Mouse (Mus musculus) urinary bladder, postnatal 10 days (tissue): Measurements from ENCODE around the gene Anxa3.

Source experiments
- DNase-seq: peaks from one replicate; pipeline ENCODE4 v3.0.0; 2022; ENCODE audit warnings: low spot score

The Anxa3 gene

DNA sequence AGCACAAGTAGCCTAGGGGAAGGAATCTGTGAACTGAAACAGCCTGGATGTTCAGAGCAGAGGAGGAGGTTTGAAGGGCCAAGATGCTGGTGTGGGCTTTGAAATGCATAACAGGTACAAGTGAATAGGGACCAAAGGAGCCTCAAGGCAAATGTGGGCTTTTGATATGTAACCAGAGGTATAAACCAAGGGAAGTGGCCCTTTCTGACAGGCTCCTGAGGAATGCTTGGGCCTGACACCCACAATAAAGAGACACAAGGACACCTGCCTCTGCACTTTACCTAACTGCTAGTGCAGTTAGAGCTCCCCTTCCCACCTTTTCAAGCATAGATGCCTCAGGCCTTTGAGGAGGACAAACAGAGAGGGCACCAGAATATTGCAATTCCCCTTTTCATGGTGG, 54.8 kb downstream of the Anxa3 start:
- DNase-seq, result no peak

DNA sequence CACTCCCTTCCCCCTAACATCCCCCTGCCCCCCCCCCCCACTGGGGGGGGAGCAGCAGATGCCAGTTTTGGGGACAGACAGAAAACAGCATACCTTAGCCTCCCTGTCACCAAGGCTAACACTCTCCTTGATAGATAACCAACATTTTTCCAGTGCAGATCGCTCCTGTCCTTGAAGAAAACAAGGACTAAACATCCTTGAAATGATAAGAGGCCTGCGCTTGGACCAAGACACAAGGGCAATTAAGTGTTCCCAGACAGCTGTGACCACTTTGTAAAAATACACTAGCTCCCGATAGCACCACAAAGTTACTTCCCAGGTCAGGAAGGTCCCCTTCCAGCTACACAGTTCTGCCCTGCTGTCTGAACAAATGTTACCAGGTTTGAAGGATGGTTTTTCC, 55.2 kb downstream of the Anxa3 start:
- DNase-seq, result no peak

DNA sequence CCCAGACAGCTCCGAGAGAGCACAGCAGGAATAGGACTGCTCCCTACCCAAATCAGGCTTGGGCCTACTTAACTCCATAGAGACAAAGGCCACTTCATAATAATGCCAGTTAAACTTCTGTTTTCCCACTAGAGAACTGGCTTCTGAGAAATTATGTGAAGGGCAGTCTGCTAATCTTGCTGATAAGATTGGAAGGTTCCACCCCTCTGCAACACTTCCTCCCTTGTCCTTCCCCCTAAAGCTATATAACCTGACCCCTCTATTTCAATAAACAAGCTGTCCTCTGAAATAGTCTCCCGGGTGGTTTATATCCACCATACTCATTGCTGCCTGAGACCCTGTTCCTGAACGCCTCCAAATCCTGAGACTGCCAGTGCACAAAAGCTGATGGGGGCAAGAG, 56.1 kb downstream of the Anxa3 start:
- no peak for DNase-seq

DNA sequence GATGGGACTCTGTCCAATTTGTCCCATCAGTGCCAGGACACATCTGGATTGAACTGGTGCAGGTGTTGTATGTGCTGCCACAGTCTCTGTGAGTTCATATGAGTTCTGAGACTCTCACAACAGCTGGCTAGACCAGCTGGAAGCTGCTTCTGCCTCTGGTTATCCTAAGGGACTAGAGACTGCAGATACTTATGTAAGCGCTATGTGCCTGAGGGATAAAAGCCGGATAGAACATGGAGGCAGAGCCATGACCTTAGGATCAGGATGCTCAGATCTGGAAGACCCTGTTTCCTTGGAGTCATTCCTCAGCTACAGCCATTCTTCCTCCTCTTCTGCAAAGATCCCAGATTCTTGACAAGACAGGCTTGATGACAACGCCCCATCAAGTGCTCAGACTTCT, 60.3 kb downstream of the Anxa3 start:
- DNase-seq, result no peak

DNA sequence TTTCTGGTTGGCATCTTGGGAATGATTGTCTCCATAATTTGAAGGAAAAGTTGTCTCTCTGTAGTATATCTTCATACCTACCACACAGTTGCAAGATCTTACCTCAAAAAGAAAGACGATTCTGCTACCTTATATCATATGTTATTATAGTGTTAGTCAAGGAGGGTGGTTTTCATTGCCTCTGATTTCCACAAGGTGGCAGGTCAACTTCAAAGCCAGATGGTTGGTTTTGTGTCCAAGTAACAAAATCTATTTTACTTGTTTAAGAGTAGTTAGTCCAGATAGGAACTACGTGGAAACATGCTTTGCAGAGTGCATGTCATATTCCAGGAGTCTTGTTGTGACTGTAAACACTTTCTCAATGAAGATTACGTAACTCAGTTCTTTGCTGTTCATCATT, 61.2 kb downstream of the Anxa3 start:
- no peak for DNase-seq

DNA sequence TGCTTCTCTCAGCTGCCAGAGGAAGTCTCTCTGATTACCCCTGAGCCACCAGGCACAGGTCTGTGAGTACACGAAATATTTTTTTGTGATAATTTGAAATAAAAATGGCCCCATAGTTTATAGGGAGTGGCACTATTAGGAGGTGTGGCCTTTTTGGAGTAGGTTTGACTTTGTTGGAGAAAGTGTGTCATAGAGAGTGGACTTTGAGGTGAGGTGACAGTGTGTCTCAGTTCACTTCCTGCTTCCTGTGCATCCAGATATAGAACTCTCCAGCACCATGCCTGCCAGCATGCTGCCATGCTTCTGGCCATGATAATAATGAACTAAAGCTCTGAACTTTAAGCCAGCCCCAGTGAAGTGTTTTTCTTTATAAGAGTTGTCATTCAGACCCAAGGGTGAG, 66.8 kb downstream of the Anxa3 start:
- DNase-seq, result no peak

DNA sequence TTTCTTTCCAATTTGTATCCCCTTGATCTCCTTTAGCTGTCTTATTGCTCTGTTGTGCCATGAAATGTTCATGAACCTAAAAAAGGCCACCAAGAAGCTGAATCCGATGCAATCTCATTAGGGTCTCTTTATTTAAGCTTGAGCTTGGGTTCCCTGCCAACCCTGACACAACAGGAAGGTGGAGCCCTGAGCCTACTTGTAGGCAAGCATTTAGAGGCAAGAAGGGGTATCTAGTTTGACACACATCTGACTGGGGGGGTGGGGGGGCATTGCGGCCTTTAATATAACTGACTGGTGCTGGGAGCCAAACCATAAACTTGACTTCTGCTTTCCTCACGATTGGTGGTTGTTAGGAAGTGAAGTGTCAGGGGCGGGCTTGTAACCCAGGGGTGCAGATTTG, 74.0 kb downstream of the Anxa3 start:
- no peak for DNase-seq

DNA sequence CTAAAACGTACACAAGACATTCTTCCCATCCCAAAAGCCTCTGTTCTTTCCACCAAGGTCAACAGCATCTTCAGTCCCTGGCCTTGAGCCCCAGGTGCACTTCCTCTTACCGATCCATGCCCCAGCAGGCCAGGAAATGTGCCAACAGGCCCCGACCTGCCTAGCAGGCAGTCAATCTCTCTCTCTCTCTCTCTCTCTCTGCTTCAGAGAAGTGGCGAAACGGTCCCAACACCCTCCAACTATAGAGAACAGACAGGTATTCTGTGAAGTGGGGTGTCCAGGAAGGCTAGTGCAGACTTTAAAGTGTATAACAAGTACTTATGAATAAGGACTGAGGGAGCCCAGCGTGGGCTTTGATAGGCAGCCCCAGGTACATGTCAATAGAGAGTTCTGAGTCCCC, 75.8 kb downstream of the Anxa3 start:
- peak; percentile 16 for DNase-seq

DNA sequence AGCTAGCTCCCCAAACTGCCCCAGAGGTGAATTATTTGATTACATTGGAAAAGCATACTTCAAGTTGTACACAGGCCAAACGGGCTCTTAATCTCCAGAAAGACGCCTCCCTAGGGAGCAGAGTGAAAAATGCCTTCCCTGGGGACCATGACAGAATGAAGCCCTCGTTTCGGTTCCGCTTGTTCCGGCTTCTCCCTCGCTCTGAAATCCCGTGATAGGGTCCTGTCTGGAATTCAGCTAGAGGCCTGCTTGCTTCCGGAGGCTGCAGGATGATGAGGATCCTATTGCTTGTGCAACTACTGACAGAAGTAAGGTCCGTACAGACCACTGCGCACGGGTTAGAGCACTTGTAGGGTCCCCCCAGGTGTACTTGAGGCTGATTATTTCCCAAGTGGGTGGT, 77.9 kb downstream of the Anxa3 start:
- DNase-seq, result no peak

DNA sequence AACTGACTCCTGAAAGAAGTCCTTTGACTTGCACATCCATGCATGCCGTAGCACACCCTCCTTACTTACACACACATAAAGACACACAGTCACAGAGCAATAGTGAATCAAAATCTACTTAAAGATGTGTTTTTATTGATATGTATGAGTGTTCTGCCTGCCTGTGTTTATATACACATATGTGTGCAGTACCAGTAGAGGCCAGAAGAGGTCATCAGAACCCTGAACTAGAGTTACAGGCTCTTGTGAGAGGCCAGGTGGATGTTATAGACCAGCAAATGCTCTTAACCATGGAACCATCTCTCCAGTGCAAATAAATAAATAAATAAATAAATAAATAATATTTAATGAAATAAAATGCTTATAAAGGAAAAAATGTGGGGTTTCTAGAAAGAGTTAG, 85.0 kb downstream of the Anxa3 start:
- no peak for DNase-seq

DNA sequence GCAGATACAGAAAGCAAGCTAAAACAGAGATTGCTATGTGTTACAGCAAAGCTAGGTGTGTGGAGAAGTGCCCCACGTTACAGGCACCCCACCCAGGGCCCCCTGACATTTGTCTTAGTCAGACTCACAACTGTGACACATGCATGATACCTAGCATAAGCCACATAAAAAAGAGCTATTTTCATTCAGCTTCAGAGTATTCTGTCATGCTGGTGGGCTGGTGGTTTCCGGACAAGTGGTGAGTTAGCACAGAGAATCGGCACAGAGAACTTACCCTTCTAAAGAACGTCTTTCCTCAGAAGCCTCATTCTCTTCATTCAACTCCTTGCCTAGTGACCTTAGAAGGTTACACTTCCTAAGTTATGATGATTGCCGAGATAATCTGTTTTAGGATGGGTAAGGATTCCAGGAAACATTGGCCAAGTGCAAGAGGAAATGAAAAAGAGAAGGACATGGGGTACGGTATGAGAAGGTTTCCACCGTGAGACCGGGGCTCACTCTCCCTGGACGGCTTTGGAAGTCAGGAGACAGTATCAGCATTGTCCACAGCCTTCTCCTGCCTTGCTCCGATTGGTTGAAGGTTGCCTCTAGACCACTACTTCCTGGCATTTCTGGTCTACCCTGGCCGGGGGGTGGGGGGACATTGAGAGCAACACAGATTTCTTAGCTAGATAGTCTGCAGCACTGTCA, 85.9 kb downstream of the Anxa3 start:
- no peak for DNase-seq

DNA sequence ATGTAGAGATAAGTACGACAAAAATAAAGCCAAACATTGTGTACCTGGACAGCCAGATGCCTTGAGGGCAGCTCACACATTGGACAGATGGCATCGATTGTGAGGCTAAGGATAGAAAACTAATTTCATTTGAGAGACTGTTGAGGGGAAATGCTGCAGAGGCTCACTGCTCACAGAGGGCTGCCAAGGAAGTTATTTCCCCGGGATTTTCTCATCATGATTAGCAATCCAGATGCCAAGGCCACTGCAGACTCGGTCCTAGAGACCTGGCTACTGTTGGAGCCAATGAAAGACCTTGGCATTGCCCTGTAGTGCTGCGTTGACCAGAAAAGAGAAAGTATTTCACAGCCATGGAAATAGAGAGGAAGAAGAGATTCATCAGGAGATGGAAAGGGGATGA, 87.1 kb downstream of the Anxa3 start:
- no peak for DNase-seq

DNA sequence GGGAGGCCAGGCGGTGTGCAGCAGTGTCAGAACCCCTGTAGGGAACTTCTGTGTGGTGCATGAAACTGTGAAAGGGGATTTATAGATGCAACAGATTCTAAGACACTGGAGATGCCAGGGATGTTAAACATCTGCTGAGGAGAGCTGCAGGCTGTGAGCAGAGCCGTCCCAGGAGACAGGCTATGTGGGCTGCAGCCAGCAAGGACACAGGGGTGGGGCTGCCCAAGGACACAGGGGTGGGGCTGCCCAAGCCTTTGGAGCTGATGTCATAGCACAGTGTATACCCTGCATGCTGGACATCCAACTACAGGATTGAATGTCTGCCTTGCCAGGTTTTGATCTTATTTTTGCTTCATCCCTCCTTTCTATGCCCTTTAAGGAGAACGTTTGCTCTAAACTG, 88.0 kb downstream of the Anxa3 start:
- DNase-seq, result no peak

DNA sequence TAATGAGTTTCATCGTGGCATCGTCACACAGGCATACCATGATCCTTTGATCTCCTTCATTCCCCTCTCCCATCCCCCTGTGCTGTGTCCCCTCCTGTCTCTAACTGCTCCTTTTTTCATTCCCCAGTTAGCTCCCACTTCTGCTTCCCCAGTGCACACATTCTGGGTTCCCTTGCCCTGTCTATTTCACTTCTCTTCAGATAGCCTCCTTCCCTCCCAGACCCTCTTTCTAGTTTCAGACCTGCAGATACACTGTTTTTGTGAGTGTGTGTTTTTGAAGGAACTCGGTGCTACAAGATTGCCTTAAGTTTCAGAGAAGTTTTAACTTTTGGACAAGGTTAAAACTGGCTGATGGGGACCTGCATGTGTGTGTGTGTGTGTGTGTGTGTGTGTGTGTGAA, 88.5 kb downstream of the Anxa3 start:
- no peak for DNase-seq

DNA sequence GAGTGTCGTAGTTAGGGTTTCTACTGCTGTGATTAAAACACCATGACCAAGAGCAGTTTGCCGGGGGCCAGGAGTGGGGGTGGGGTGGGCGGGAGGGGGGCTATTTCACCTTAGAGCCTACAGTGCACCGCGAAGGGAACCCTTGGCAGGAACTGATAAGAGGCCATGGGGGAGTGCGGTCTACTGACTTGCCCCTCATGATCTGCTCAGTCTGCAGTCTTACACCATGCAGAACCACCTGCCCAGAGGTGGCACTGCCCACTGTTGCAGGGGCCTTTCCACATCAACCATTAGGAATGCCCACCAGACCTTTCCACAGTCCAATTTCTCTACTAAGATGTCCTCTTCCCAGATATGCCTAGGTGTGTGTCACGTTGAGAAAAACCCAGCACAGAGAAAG, 92.1 kb downstream of the Anxa3 start:
- no peak for DNase-seq

DNA sequence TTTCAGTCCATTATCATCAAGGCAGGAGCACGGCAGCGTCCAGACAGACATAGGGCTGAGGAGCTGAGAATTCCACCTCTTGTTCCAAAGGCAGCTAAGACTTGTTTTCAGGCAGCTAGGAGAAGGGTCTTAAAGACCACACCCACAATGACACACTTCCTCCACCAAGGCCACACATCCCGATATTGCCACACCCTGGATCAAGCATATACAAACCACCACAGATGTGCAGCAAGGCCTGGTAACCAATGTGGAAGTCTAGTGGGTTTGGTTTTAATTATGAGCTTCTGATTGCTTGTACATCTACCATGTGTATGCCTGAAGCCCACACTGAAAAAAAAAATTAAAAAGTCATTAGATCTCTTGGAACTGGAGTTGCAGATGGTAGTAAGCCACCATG, 95.3 kb downstream of the Anxa3 start:
- DNase-seq, result no peak

DNA sequence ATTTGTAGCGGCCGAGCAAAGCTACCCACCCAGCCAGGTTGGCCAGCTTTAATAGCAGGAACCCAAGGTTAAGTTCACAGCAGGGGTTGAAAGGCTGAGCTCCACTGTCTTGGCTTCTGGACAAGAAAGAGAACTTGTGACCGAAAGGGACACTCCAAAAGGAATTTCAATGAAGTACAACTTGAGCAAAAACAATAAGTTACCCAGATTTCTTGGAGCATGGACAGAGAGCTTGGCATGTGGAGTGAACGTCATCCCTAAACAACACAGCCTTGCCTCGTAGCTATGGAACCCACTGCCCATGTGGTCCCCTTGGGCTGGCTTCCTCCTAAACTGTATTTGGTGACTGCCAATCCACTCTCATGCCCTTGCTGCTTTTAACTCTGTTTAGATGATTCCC, 97.2 kb downstream of the Anxa3 start:
- DNase-seq, result no peak
